Mouse (Mus musculus) brain, embryonic 18.5 days (tissue): Measurements from ENCODE around the gene Slc35e3.
"Not testable (repeated sequence)": the region's sequence is repeated elsewhere in the genome, so short reads cannot be mapped to it uniquely, and the experiment has no call there.

ENCODE experiments used
- DNase-seq: peaks from one replicate; pipeline ENCODE4 v3.0.0-alpha.2; 2012; ENCODE audit warnings: low read depth, low spot score

Slc35e3 gene

DNA sequence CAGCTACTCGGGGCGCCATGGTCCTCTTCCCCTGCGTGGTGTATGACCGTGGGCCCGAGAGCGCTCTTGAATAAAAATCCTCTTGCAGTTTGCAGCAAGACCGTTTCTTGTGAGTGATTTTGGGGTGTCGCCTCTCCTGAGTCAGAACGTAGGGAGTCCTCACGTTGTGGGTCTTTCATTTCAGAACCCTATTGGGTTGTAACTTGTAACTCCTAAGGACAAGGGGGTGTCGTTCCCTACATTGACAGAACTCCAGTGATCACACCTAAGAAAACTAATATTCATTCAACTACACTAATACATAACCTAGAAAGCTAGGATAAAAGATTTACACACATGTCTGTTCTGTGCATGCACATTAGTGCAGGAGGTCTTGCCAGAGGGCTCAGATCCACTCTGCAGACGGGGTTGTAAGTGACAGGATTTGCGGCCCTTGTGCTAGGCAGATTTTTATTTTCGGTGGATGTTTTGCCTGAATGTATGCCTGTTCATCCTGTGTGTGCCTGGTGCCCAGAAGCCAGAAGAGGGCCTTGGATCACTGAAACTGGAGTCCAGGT lies 3.7 kb upstream of the Slc35e3 start:
- DNase-seq: no peak

DNA sequence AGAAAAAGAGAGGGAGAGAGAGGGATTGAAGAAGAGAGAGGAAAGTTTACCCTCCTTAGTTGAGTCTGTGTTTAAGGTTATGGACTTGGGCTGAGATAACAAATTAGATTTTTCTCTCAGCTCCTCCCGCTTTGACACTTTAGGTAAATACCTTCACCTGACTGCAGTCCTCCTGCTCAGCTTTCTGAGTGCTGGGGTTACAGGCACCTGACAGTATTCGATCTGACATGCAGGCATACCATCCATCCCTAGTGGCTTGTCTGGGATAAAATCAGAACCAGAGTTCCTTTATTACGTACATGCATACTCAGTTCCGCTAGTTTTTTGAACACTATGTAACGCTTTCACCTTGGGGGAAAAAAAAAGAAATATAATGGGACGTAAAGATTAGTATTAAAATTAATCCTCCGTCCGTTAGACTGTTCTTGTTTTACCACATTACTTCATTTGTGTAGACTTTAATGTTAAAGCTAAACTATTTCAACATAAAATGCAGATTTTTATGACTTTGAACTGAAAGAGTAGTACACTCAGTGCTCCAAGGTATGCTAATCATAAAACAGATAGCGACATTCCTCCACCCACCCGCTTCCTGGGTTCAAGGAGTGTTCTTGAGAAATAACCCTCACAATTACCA lies 3.0 kb upstream of the Slc35e3 start:
- no peak for DNase-seq

DNA sequence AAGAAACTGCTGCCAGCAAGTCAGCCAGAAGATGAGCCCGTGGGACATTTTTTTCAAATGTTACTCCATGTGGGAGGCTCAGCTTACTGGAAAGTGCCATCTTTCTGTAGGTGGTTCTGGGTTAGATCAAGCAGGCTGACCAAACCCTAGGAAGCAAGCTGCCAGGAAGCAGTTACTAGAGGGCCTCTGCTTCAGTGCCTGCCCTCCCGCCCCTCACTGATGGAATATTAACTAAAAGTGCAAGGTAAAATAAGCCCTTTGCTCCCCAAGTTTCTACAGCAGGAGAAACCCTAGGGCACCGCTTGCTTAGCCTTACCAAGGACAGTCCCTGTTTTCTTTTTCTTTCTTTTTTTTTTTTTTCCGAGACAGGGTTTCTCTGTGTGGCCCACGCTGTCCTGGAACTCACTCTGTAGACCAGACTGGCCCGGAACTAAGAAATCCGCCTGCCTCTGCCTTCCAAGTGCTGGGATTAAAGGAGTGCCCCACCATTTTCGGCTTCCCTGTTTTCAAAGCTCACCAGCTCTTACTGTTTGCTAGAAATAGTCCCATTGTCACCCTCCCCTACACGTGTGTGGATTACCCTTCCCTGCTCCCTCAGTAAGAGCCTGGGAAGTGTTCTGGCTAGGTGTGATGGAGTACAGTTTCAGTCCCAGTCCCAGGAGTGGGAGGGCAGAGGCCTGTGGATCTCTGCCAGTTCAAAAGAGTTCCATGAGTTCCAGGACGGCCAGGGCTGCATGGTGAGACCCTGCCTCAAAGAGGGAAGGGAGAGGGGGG lies 2.3 kb upstream of the Slc35e3 start:
- DNase-seq: no peak

DNA sequence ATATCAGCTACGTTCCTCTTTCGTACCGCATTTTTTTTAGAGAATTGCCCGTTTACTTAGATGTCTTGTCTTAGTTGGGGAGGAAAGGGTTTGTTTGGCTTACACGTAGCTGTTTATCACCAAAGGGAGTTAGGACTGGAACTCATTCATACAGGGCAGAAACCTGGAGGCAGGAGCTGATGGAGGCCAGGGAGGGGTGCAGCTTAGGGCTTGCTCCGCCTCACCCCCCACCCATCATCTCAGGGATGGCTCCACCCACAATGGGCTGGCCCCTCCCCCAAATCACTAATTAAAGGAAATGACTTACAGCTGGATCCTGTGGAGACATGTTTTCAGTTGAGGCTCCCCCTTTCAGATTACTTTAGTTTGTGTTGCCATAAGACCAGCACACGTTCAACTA lies 1.5 kb upstream of the Slc35e3 start:
- no peak for DNase-seq

DNA sequence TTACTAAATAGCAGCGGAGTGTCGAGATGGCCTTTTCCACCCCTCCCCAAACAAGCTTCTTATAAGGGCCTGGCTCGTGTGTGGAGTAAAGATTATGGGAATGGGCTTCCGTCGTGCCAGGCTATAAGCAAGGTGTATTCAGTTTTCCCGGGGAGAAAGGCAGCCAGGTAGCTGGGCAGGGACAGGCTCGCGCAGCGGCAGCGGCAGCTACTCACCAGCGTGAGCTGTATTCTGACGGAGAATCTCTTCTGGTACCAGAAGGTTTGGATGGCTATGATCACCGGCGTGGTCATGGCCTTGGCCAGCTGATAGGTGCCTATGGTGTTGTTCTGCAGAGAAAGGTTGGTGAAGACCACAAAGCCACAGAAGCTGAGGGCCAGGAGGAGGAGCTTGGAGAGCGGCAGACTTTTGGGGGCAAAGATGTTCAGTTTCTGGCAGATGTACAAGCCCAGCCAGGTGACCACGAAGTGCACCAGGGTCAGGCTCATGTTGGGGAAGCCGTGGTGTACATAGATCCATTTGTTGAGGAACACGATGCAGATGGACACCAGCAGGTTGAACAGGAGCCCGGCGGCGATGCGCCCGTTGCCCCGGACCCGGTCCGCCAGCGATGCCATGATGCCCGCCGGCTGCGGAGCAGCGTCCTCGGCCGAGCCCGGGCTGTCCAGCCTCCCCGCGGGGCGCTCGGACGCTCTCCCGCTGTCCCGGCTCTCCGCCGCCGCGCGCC lies 432 bp downstream of the Slc35e3 start:
- DNase-seq: not testable (repeated sequence)

DNA sequence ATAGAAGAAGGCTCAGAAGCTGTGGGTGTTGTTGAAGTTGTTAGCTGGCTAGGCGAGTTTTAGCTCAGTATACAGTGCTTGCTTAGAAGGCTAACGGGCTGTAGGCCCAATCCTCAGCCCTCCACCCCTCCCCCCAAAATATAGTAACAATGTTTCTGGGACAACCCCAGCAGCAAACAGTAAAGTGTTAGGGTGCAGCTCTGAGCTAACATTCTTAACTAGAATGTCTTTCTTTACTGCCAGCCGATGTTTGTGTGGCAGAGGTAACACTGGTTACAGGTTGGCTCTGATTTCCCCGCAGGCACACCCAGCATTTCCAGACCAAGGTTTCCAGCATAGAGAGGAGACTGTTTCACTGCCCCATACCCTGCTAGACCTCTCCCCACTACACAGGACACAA lies 2.2 kb downstream of the Slc35e3 start:
- no peak for DNase-seq

DNA sequence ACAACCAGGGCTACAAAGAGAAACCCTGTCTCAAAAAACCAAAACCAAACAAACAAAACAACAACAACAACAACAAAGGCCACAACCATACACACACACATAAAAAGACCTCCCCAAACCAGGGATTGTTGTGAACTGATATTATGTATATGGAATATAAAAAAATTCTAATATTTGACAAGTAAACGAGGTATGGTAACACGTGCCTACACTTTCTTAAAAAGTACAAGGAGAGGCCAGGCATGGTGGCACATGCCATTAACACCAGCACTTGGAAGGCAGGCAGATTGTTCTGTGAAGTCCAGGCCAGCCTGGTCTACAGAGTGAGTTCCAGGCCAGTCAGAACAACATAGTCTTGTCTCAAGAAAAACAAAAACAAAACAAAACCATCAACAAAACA lies 3.0 kb downstream of the Slc35e3 start:
- no peak for DNase-seq

DNA sequence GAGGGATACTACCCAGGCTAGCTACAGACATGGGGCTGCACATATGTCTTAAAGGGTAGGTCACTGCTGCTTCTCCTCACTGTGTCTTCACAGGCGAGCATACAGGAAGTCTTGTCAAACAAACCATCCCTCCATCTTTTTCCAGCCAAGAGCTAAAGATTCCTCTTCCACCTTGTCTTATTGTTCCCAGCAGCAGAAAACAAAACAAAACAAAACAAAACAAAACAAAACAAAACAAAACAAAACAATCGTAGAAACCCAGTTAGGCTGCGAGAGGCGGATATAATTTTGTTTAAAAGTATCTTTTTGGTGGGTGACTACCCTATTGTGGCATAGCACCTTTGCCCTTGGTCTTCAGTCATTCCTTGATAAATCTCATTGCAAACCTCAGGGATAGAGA lies 3.5 kb downstream of the Slc35e3 start:
- DNase-seq: no peak

DNA sequence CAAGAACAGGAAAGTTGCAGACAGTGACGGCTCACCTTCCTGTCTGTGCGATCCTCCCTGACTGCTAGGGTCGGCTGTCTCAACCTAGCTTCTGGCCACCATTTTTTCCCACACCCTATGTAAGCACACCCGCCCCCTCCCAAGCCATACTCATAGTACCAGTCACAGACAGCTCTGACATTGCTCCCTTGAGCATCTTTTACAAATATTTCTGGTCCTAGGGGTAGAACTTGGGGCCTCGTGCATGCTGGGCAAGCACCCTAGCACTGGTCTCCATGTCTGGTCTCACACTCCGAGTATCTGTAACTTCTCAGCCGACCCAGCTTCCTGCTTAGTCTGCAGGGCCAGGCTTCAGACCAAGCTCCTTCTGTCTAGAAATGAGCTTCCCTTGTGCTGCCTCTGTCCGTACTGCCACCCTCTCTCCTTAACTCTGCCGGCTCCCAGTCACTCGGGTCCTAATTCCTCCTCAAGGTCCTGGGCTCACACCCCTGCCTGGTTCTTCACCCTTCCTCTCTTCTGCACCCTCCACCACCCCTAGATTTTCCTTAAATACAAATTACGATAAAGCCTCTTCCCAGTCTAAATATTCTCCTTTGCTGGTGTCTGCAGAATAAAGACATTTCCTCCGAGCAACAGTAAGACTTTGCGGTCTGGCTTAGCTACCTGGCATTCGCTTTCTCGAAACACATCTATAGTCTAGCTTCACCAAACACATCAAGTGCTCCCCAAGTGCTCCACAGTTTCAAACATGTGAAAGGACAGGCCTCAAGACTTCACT lies 4.3 kb downstream of the Slc35e3 start:
- DNase-seq: no peak

DNA sequence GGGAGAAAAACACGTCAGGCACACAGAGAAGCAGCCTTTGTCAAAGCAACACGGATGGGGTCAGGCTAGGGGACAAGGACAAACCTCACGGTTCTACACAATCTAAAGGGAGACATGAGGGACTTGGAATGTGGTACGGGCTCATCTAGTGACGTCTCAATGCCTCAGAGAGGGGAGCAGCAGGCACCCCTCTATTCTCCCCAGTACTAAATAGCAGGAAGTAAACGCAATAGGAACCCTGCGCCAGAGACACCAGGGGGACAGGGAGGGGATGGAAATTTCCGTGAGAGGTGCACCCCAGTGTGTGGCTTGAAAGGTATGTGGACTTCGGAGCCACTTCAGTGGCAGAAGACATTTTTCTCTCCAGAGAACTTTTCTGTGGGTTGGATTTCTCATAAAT lies 5.2 kb downstream of the Slc35e3 start:
- no peak for DNase-seq

DNA sequence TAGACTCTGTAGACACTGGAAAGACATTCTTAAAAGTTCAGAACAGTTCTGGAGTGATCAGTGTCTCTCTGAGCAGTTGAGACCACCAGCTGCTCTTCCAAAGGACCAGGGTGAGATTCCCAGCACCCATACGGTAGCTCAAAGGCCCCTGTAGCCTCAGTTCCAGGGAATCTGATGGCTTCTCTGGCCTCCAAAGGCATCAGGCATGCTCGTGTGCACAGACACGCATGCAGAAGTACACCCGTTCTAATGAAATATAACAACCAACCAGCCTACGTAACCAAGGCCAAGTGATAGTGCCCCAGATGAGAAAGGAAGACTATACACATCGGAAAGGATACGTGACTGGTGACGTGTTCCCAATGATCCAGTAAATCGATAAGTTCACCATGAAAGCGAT lies 6.0 kb downstream of the Slc35e3 start:
- no peak for DNase-seq

DNA sequence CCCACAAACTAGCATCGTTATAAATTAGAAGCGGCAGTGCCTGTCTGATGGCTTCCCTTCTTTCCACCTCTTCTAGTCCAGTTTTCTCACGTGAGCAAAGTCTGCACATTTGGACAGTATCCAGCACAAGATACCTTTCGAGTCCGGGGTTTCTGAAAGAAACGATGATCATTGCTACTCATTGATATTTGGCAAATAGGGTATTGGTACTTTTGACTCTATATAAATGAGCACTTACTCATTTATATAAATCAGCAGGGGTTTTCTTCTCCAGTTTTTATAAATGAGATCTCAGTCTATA lies 6.6 kb downstream of the Slc35e3 start:
- DNase-seq: no peak

DNA sequence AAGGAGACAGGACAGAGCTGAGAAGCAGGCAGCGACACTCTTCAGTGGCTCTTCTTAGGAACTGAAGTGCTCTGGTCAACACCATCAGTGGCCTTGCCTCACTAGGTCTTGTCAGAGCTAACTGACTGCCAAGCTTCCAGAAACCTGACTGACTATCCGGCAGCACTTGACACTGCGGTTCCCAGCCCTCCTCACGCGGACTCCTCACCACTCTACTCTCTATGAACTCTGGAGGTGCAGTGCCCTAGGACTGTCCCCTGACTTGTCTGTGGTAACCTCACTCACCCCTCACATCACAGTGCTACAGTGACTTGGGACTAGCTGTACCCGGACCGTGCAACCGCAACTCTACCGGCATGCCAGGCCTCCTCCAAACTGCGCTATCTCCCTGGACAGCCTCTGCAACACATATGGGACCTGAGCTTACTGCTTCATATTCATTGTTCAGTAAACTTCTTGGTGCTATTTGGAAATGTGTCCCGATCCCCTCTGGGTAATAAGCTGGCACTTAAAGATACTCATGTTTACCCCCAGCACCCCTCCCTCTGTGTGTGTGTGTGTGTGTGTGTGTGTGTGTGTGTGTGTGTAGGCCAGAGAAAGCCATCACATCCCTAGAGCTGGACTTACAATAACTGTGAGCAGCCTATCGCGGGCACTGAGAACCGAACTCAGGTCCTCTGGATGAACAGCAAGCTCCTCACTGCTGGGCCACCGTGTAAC lies 7.1 kb downstream of the Slc35e3 start:
- no peak for DNase-seq

DNA sequence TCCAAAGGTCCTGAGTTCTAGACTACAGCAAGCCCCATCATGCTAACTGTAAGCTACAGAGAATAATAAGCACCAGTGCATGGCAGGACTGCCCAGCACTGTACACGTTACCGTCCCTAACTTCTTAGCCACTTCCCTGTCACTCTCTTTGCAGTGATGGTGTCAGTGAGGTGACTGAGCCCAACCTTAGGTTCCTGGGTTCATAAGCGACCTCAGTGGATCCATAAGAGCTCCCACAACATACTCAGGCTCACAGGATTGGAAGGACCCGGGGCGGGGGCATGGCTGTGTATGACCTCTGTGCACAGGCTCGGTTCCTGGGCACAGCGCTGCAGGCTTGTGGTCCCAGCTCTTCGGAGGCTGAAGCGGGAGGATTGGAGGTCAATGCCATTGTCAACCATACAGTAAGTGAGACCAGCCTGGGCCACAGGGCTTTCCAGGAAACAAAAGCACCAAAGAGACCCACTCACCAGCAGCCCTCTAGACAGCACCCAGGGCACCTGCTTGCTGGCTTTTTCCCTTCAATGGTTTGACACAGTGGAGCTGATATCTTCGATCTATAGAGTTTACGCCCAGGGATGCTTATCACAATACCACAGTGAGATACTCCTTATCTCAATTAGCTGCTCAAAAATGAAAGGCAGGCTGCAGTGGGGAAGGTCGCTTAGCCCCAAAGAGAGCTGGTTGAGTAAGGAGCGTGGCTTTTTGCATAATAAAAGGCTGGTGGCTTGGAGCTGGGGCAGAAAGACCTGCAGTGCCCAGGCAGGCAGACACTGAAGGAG lies 7.8 kb downstream of the Slc35e3 start:
- no peak for DNase-seq

DNA sequence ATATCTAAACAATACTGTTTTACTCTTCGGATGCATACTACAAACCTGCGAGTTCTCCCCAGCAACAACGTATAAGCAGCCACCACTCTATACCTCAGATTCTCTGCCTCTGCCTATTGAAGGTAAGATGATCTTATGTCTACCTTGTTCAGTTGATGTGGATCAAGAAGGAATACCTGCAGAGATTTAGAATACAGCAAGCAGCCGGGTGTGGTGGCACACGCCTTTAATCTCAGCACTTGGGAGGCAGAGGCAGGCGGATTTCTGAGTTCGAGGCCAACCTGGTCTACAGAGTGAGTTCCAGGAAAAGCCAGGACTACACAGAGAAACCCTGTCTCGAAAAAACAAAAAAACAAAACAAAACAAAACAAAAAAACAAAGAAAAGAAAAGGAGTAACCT lies 8.7 kb downstream of the Slc35e3 start:
- not testable (repeated sequence) for DNase-seq

DNA sequence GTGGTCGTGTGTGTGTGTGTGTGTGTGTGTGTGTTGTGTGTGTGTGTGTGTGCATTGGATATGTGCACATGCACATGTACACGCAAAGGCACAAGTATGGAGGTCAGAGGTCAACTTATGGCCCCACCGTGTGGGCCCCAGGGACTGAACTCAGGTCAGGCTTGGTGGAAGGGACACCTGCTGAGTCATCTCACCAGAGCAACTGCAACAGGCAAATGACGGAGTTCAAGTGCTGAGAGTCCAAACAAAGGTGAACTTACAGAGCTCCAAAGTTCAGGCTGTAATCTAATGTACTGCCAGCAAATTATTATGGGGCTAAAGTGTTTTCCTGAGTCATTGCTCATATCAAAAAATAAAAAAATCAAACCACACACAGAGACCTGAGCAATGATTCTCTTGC lies 9.1 kb downstream of the Slc35e3 start:
- no peak for DNase-seq

DNA sequence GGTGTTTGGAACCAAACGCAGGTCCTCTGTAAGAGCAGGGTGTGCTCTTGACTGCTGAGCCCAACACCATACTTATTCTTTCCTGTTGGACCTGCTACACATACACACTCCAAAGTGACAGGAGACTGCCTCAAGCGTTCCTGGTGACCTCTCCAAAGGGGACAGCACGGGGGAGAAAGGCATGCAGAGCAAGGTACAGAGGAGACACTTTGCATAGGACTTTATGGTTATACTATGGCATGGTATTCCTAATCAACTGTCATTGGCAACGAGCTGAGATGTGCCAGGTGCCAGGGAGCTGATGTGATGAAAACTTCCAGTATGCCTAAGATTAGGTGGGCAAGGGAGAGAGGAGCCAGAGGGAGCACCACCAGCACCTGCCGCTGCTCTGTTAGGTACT lies 9.6 kb downstream of the Slc35e3 start:
- DNase-seq: no peak

DNA sequence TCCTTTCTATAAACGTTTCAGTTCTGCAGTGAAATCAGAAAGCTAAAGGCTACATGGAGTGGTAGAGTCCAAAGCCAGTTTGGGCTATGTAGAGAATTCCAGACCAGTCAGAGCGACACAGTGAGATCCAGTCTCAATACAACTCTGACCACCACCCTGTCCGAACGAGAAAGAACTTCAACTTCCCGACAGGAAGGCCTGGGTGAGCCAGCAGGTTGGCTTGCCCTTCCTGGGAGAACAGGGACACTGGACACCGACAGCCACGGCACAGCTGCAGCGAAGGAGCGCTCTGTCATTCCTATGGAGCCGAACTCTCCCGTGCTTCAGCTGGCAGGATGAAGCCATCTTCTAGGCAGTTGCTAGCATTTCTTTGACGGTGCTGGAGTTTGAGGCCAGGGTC lies 10.8 kb downstream of the Slc35e3 start:
- DNase-seq: not testable (repeated sequence)

DNA sequence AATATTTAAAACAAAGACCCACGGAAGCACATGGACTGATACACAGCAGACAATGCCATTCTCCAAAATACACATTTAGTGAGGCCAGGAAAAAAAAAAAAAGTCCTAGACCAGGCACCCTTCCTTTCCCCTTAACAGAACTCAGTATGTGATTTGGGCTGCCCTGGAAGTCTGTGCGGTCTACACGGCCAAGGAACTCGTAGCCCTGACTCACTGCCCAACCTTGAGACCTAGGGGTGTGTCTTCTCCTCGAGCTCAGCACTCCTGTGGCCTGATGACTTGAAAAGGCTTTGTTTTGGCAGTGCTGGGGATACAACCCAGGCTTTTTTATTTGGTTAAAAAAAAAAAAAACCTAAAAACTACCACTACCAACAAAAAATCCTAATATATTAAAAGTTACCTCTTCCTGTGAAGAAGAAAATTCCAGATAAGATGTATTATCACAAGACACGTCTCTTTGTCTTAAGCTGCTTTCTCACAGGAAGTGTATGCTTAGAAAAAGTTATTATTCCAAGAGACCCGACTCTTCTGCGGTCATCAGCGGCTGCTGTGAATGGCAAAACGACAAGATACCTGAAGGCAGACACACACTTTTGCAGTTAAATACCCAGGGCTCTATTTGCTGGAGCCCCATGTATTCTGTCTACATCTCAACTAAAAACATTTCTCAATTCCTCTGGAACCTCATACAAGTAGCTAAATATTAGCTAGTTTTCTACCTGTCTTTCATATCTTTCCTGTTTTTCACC lies 11.9 kb downstream of the Slc35e3 start:
- not testable (repeated sequence) for DNase-seq

DNA sequence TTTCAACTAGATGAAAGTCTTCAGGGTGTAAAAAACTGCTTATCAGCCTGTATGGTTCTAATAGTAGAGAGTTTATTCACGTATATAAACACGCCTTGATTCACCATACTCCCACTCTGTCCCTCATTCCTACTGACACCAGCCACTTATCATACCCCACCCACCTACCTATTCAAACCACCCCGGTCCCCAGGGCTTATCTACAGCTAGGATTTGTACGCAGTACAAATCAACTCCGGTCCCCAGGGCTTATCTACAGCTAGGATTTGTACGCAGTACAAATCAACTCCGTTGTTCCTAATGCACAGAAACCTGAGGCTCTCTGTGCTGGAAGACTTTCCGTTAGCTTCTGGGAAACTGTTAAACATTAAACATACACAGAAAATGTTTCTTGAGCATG lies 12.5 kb downstream of the Slc35e3 start:
- DNase-seq: not testable (repeated sequence)
